Mouse (Mus musculus): ENCODE measurements around the gene Lrrc43. TPM values are rescaled to one million over a fixed set of nuclear protein-coding genes. Genes with fewer than 3 reads are reported as not detected.

Gene Lrrc43
- total RNA-seq, 4 experiments from 2014 or later, result not detected

GRCm38 (mm10) chr5:123520666-123521065 is 31.6 kb downstream of the Lrrc43 start:
- DNase-seq, result no peak

- DNase-seq, result no peak
Observed at GRCm38 (mm10) chr5:123521621-123522020, 32.5 kb downstream of the Lrrc43 start.

- no peak for DNase-seq
Observed at GRCm38 (mm10) chr5:123522166-123522565, 33.1 kb downstream of the Lrrc43 start.

- DNase-seq, result peak; percentile 97
Observed at GRCm38 (mm10) chr5:123523692-123524392, 34.7 kb downstream of the Lrrc43 start, which contains the start of gene Diablo. Gene Diablo (minus strand): TSS chr5:123524176.

- no peak for DNase-seq
Observed at GRCm38 (mm10) chr5:123524393-123524750, 35.3 kb downstream of the Lrrc43 start.

GRCm38 (mm10) chr5:123525281-123525680 is 36.2 kb downstream of the Lrrc43 start, which contains the start of gene Gm49027:
Gene Gm49027 (minus strand): TSS chr5:123525488.
- DNase-seq, result no peak

GRCm38 (mm10) chr5:123525916-123526495 is 36.9 kb downstream of the Lrrc43 start:
- no peak for DNase-seq

GRCm38 (mm10) chr5:123528641-123529040 is 39.5 kb downstream of the Lrrc43 start:
- DNase-seq, result no peak

GRCm38 (mm10) chr5:123530056-123530455 is 41.0 kb downstream of the Lrrc43 start:
- DNase-seq, result no peak

- peak; percentile 54 for DNase-seq
Observed at GRCm38 (mm10) chr5:123533801-123534200, 44.7 kb downstream of the Lrrc43 start.

- DNase-seq, result no peak
Observed at GRCm38 (mm10) chr5:123555693-123556092, 66.6 kb downstream of the Lrrc43 start.

- DNase-seq, result no peak
Observed at GRCm38 (mm10) chr5:123556451-123556850, 67.3 kb downstream of the Lrrc43 start.

Small RNA genes within 50 kb of the gene (microRNA-seq; reads per million reads assigned to microRNA genes)
- gene Mir7647, result 1.1 to 1.8 reads per million in 2 experiments

Other genes with a start within 250 kb of the Lrrc43 start
- gene Wdr66, start 237.2 kb upstream of the Lrrc43 start, total RNA-seq (2022), result 1 to 10 TPM in 3 of 4 experiments, under 1 TPM in 1; 0.59 to 1.8 (median 1.3) TPM
- 10 to 100 TPM in 3 of 4 experiments, 1 to 10 TPM in 1; 9.7 to 15.1 (median 13.2) TPM for gene Bcl7a, start 145.5 kb upstream of the Lrrc43 start, total RNA-seq (2022)
- 10 to 100 TPM; 21.6 to 32.8 (median 27.1) TPM for gene Mlxip, start 94.5 kb upstream of the Lrrc43 start, total RNA-seq (2022)
- gene Il31, start 184 bp downstream of the Lrrc43 start, total RNA-seq (2022), result not detected
- gene B3gnt4, start 21.2 kb downstream of the Lrrc43 start, total RNA-seq (2022), result under 1 TPM; 0.29 to 0.52 (median 0.40) TPM
- gene Diablo, start 34.9 kb downstream of the Lrrc43 start, total RNA-seq (2022), result 10 to 100 TPM; 86.9 to 99.4 (median 88.5) TPM
- 10 to 100 TPM in 2 of 4 experiments, 1 to 10 TPM in 2; 5.9 to 22.1 (median 11.8) TPM for gene Gm49027, start 36.2 kb downstream of the Lrrc43 start, total RNA-seq (2022)
- 10 to 100 TPM; 53.7 to 68.7 (median 64.1) TPM for gene Vps33a, start 83.7 kb downstream of the Lrrc43 start, total RNA-seq (2022)
- 100 to 1,000 TPM in 2 of 4 experiments, 10 to 100 TPM in 2; 77.6 to 145 (median 103) TPM for gene Clip1, start 195.3 kb downstream of the Lrrc43 start, total RNA-seq (2022)
- 10 to 100 TPM; 42.1 to 54.0 (median 45.7) TPM for gene Zcchc8, start 231.8 kb downstream of the Lrrc43 start, total RNA-seq (2022)

Data from adrenal gland, adult 8-10 months (tissue).